In the genomic region with DNA sequence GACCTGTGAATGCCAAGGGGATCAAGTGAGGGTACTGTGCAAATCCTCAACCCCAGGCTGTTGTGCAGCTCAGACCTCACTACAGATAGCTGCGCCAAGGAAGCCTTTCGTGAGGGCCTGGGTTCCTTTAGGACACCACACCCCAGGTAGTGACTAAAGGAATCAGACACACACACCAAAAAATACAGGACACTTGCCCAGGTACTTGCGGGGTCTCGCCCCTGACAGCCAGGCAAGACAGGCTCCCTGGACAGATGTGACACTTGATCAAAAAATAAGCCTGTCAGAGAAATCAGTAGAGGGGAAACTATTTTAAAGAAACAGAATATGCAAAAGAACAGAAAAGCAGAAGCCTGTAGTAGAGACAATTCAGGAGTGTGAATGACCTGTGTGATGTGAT, we compare ENCODE assay signal across 11 mouse cellular contexts. TPM values are rescaled to one million over a fixed set of nuclear protein-coding genes. Genes with fewer than 3 reads are reported as not detected.
DNase-seq lines count a peak whose midpoint lies in the region; ATAC-seq and TF ChIP-seq lines count a peak whose summit lies in the region.
"Had no signal": no experiment of that assay in that cellular context is flagged by ENCODE, and none has a peak within 500 bp of the region (broad histone marks: within the 10 kb centered on the region; RNA-seq: fewer than 3 reads in every experiment).

No protein-coding gene starts in this region.

- H3K27ac ChIP-seq in kidney, embryonic 16.5 days (ENCODE audit: low read length): no peak overlapping the region
- H3K27ac ChIP-seq in embryonic fibroblast, embryonic 13.5 days (ENCODE audit: insufficient read depth, low read length): no peak overlapping the region
- H3K27ac ChIP-seq in intestine, postnatal 0 days (ENCODE audit: low read depth, low read length): no peak overlapping the region

- TF ChIP-seq CTCF in embryonic fibroblast, embryonic 13.5 days (IDR thresholded peaks at IDR 0.05; ENCODE audit: borderline replicate concordance, insufficient read depth, low read length): no peak
- TF ChIP-seq CTCF in intestine, postnatal 0 days (IDR thresholded peaks at IDR 0.05; ENCODE audit: low read depth): no peak

- ATAC-seq in kidney, embryonic 16.5 days (ENCODE audit: low FRiP score, low TSS enrichment): no peak
- ATAC-seq in intestine, postnatal 0 days: no peak

- H3K9ac ChIP-seq in kidney, embryonic 16.5 days (replicated peaks; ENCODE audit: low read length): peak overlapping the region; percentile 74; the same call in 1 of the 2 replicates
- H3K9ac ChIP-seq in intestine, postnatal 0 days (ENCODE audit: low read depth, low read length): no peak overlapping the region

- intact Hi-C loops in left cerebral cortex, postnatal 14 days (cut with DNase I): no loop called here

- no peaks in the 10 kb centered on the region for H3K27me3 ChIP-seq in kidney, embryonic 16.5 days (ENCODE audit: insufficient read depth, low read length)
- no peaks in the 10 kb centered on the region for H3K27me3 ChIP-seq in intestine, postnatal 0 days (replicated peaks; ENCODE audit: control insufficient read depth, insufficient read depth, low read length)
- H3K27me3 ChIP-seq: Patski had no signal

- H3K36me3 ChIP-seq in kidney, embryonic 16.5 days (ENCODE audit: insufficient read depth, low read length): peaks cover 24% of the 10 kb centered on the region
- peaks cover 24% of the 10 kb centered on the region for H3K36me3 ChIP-seq in intestine, postnatal 0 days (ENCODE audit: control insufficient read depth, insufficient read depth)

- peak overlapping the region; percentile 92 for H3K4me2 ChIP-seq in kidney, embryonic 16.5 days (replicated peaks; ENCODE audit: low read depth, low read length)
- H3K4me2 ChIP-seq in intestine, postnatal 0 days (replicated peaks; ENCODE audit: low read depth): peak overlapping the region; percentile 93

- H3K4me1 ChIP-seq in kidney, embryonic 16.5 days (ENCODE audit: insufficient read depth, low read length): peaks cover 46% of the 10 kb centered on the region
- H3K4me1 ChIP-seq in embryonic fibroblast, embryonic 13.5 days (ENCODE audit: control insufficient read depth, insufficient read depth, low read length): peaks cover 22% of the 10 kb centered on the region
- peaks cover 8% of the 10 kb centered on the region for H3K4me1 ChIP-seq in intestine, postnatal 0 days (replicated peaks; ENCODE audit: control insufficient read depth, insufficient read depth, low read length)

- no peaks in the 10 kb centered on the region for H3K9me3 ChIP-seq in kidney, embryonic 16.5 days (ENCODE audit: low read length)
- H3K9me3 ChIP-seq in intestine, postnatal 0 days (ENCODE audit: control insufficient read depth): no peaks in the 10 kb centered on the region

- peak overlapping the region; percentile 79 for H3K4me3 ChIP-seq in kidney, embryonic 16.5 days (ENCODE audit: low read length)
- H3K4me3 ChIP-seq in embryonic fibroblast, embryonic 13.5 days (ENCODE audit: insufficient read depth, low read length): peak overlapping the region; percentile 80
- peak overlapping the region; percentile 68; the same call in 1 of the 2 replicates for H3K4me3 ChIP-seq in intestine, postnatal 0 days (ENCODE audit: low read depth, low read length)

- DNase-seq in kidney, postnatal 25 days: no peak
- DNase-seq in naive thymus-derived CD4-positive, alpha-beta T cell, adult 2 months (ENCODE audit: low read depth): peak; percentile 37
- DNase-seq in adrenal gland, postnatal 4 days (ENCODE audit: low spot score in 2 of 2): no peak
- no peak for DNase-seq in left cerebral cortex, postnatal 14 days (ENCODE audit: low spot score in 2 of 2)
- no peak for DNase-seq in ovary, postnatal 10 days (ENCODE audit: low spot score)
- DNase-seq: cerebellum, adult 8-10 months; kidney, postnatal 10 days had no signal

- no peak for TF ChIP-seq POLR2A in embryonic fibroblast, embryonic 13.5 days (IDR thresholded peaks at IDR 0.05; ENCODE audit: low read depth, low read length)

- 96% methylated on average over 4 of the region's 4 CpGs for WGBS in kidney, embryonic 16.5 days
- 94% methylated on average over 4 of the region's 4 CpGs for WGBS in intestine, postnatal 0 days

RNA-seq across cellular contexts. Expression of a gene that starts 1.0 kb away (rescaled TPM):
- 33.5 and 37.6 TPM in 2 replicates for polyA plus RNA-seq in kidney, embryonic 16.5 days (2015; fragmentation: Nextera tagmentation; extraction: Ambion mirVana)
- polyA plus RNA-seq in embryonic fibroblast, embryonic 13.5 days (2011; ENCODE audit: insufficient read length, low read depth, missing spikeins): 9.5 and 19.0 TPM in 2 replicates
- polyA plus RNA-seq in intestine, postnatal 0 days (2015; fragmentation: Nextera tagmentation; extraction: Ambion mirVana): 7.8 and 8.5 TPM in 2 replicates
- 10 to 100 TPM; 16.2 to 18.0 TPM for total RNA-seq in adrenal gland, postnatal 4 days (2021)
- 1 to 10 TPM; 1.2 to 1.6 TPM for total RNA-seq in left cerebral cortex, postnatal 14 days (2021)

RNA-seq across cellular contexts. Expression of a gene that starts 6.9 kb away (rescaled TPM):
- polyA plus RNA-seq in kidney, embryonic 16.5 days (2015; fragmentation: Nextera tagmentation; extraction: Ambion mirVana): 91.5 and 95.5 TPM in 2 replicates
- polyA plus RNA-seq in embryonic fibroblast, embryonic 13.5 days (2011; ENCODE audit: insufficient read length, low read depth, missing spikeins): 41.4 and 48.0 TPM in 2 replicates
- 142 and 156 TPM in 2 replicates for polyA plus RNA-seq in intestine, postnatal 0 days (2015; fragmentation: Nextera tagmentation; extraction: Ambion mirVana)
- 10 to 100 TPM; 79.8 to 86.9 TPM for total RNA-seq in adrenal gland, postnatal 4 days (2021)
- total RNA-seq in left cerebral cortex, postnatal 14 days (2021): 10 to 100 TPM; 73.7 to 74.0 TPM

RNA-seq across cellular contexts. Expression of a gene that starts 8.3 kb away (rescaled TPM):
- polyA plus RNA-seq in kidney, embryonic 16.5 days (2015; fragmentation: Nextera tagmentation; extraction: Ambion mirVana): 511 and 518 TPM in 2 replicates
- 267 and 295 TPM in 2 replicates for polyA plus RNA-seq in embryonic fibroblast, embryonic 13.5 days (2011; ENCODE audit: insufficient read length, low read depth, missing spikeins)
- polyA plus RNA-seq in intestine, postnatal 0 days (2015; fragmentation: Nextera tagmentation; extraction: Ambion mirVana): 540 and 567 TPM in 2 replicates
- 100 to 1,000 TPM; 190 to 193 TPM for total RNA-seq in adrenal gland, postnatal 4 days (2021)
- 100 to 1,000 TPM; 161 to 168 TPM for total RNA-seq in left cerebral cortex, postnatal 14 days (2021)

RNA-seq across cellular contexts. Expression of a gene that starts 33.9 kb away (rescaled TPM):
- 127 and 131 TPM in 2 replicates for polyA plus RNA-seq in kidney, embryonic 16.5 days (2015; fragmentation: Nextera tagmentation; extraction: Ambion mirVana)
- polyA plus RNA-seq in embryonic fibroblast, embryonic 13.5 days (2011; ENCODE audit: insufficient read length, low read depth, missing spikeins): 66.9 and 70.7 TPM in 2 replicates
- 85.3 and 93.0 TPM in 2 replicates for polyA plus RNA-seq in intestine, postnatal 0 days (2015; fragmentation: Nextera tagmentation; extraction: Ambion mirVana)
- total RNA-seq in adrenal gland, postnatal 4 days (2021): 100 to 1,000 TPM; 105 to 114 TPM
- 10 to 100 TPM; 47.5 to 51.0 TPM for total RNA-seq in left cerebral cortex, postnatal 14 days (2021)

RNA-seq across cellular contexts. Expression of a gene that starts 40.9 kb away (rescaled TPM):
- 1.1 and 1.3 TPM in 2 replicates for polyA plus RNA-seq in kidney, embryonic 16.5 days (2015; fragmentation: Nextera tagmentation; extraction: Ambion mirVana)
- not detected in 2 replicates for polyA plus RNA-seq in embryonic fibroblast, embryonic 13.5 days (2011; ENCODE audit: insufficient read length, low read depth, missing spikeins)
- 1.2 and 1.3 TPM in 2 replicates for polyA plus RNA-seq in intestine, postnatal 0 days (2015; fragmentation: Nextera tagmentation; extraction: Ambion mirVana)
- total RNA-seq in adrenal gland, postnatal 4 days (2021): 1 to 10 TPM; 1.0 to 1.1 TPM
- 10 to 100 TPM; 33.3 to 35.4 TPM for total RNA-seq in left cerebral cortex, postnatal 14 days (2021)
